Mouse (Mus musculus): ENCODE data around the gene Cdc42ep5.
"Not testable (repeated sequence)": the region's sequence is repeated elsewhere in the genome, so short reads cannot be mapped to it uniquely, and the experiment has no call there.

Cdc42ep5 gene

DNA sequence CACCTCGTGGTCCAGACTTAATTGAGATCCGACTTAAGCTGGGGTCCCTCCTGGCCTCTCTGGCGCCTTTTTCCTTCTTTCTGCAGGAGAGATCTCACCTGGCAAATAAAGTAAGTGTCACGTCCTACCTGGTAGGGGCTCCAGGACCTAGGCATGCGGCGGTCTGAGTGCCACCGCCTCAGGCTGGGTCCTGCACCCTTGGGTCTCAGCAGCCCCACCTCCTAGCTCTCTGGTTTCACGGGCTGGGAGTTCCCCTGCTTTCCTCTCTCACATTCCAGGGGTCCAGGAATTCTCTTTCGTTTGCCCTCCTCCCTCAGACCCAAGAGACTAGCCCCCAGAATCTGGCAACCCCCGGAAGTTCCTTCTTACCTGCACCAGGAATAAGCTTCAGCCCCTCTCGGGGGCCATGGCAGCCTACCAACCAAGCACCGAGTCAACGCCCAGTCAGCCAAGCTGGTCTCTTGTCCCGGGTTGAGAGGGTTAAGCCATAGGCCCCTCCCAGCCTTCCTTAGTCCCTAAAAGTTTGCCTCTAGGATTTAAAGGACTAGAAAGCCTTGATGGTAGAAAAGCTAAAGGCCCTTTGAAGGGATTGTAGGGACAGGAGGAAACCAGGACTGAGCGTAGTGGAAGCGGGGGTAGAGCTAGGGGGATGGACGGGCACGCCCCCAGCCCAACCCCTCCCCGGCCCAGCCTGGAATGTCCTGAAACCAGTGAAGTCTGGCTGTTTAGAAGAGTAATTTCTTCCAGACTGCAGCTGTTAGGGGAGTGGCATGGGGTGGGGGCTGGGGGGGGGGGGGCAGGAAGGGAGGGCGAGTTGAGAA lies at the start of gene Cdc42ep5:
TSS of gene Cdc42ep5 (minus strand) at position 771 of the 821 bp plus-strand sequence.
- DNase-seq = no peak

GRCm38 (mm10) chr7:4213436-4213835 lies 48.8 kb upstream of the Cdc42ep5 start:
- not testable (repeated sequence) for DNase-seq

DNA sequence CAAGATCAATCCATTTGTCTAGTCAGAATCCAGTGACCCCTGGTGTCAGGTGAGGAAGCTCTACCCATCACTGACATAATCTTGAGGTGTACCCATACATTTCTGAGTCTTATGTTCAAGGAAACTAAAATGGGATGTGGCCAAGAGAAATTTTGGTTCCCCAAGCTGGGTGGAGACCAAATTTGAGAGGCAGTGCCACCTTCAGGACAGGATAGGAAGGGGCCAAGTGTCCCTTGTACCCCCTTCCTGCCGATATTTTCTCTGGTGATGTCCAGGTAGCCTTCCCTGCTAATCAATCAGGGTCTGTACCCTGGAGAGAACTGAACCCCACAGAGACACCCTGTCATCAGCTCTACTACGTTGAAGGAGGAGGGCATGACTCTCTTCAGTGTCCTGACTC lies 44.0 kb upstream of the Cdc42ep5 start:
- no peak for DNase-seq

DNA sequence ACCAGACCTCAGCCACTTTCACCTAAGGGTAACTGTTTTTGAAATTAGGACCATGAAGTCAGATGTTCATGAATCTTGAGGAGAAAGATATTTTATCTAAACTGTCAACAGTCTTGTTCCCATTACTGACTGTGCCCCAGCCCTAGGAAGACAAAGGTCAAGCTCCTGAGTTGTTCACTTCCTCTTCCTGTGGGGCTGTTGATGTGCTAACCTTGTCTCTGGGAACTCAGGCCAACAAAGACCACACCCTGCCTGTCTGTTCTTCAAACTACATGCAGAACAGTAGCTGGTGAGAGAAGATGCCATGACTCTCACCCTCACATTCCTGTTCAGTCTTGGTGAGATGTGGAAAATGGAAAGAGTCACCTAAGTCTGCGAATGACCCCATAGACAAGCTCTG lies 42.5 kb upstream of the Cdc42ep5 start:
- DNase-seq = no peak

DNA sequence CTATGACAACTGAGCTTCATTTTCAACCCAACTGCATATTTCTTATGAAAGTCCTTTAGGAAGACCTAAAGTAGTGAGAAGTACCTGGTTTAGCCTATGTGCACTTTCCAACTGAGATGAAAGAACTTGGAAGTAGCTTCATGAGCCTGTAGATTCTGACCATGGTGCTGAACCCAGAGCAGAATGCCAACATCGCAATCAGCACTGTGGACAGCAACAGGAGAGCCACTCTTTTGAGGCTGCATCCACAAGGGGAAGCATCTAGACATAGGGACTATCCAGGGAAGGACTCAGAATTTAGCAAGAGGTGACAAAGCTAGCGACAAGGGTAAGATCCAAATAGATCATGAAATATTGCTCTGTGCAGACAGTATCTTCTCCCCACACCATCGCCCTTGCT lies 13.8 kb upstream of the Cdc42ep5 start:
- DNase-seq = no peak

DNA sequence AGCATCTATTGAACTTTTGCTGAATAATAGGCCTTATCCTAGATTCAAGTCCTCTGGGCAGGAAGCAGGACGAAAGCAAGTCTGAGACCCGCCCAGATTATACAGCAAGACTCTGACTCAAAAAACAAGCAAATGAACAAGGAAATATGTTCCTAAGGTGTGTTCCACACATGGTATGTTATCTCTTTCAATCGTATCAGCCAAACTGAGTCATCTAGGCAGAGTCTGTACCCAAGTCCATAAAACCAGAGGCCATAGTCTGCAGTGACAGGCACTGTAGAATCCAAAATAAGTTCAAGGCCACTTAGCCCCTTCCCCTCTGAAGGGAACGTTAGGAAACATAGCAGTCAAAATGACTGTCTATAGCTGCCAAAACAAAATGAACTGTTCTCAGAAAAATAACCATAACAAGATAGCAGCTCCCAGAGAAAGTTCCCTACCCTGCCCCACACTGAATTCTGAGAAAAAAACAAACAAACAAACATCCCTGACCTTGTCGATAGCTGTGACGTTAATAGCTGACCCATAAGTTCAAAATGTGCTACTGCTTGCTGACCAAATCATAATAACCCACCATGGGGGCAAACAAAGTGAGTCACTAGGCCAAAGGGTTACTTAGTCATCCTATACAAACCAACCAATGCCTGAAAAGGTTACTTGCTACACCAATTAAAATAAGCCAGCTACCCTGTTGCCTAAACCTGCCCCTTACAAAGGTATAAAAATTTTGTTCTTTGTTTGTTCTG lies 5.7 kb upstream of the Cdc42ep5 start:
- no peak for DNase-seq

DNA sequence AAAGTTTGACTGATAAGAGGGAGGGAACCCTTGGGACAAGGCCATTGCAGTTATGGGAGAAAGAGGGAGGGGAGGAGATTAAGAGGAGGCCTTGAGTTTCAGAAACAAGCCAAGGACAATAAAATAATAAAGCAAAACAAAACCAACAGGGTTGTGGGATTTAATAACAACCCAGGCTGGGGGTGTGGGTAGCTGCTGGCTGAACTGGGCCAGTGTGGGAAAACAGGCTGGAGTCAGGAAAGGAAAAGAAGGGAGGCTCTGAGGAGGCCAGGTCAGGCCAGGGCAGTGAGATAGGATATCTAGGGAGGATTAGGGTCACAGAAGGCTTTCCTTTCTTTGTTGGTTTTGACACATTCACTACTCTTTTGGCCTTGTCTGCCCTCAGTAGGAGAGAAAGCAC lies 2.4 kb upstream of the Cdc42ep5 start:
- no peak for DNase-seq

DNA sequence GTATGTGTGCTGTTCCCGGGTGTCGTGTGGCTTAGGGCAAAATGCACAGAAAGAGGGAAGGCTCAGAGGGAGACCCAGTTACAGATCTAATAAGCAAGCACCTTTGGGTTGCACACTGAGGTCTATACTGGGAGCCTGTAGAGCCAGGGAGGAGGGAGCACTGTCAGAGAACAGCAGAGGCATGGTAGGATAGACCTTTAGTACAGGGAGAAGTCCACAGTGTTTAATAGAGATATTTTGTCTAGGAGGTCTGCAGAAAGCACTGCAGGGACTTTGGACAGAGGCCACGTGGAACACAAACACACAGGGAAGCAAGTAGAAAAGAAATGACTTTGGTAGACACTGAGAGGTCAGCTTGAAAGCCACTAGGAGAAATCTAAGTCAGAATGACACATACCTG lies 626 bp upstream of the Cdc42ep5 start:
- DNase-seq = no peak

DNA sequence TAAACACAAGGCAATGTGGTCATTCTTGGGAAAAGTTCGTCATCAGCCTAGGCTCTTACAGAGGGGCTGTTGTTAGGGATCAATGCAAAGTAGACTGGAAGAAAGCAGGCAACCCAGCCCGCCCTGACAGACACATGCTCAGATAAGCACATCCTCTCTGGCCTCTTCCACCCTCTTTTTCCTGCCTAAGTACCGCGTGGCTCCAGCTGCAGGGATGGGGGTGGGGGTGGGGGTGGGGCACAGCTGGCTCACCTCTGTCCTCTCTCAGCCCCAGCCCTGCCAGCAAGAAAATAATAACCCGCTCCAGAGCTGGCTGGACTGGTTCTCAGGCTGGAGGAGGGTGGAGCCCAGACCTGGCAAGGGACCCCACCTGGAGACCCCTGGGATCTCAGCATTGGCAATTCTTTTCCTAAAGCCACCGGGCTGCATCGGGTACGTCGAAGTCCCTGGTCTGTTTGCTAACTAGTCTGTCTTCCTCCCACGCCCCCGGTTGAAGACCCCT lies 1.0 kb downstream of the Cdc42ep5 start:
- no peak for DNase-seq

DNA sequence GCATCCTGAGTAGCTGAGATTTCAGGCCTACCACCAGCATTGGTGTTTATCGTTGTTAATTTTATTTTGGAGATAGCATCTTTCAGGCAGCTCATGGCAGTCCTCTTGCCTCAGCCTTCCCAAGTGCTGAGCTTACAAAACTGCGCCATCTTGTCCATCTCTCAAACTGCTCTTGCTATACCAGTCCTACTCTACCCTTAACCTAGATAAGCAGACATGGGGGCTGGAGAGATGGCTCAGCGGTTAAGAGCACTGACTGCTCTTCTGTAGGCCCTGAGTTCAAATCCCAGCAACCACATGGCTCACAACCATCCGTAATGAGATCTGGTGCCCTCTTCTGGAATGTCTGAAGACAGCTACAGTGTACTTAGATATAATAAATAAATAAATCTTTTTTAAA lies 3.1 kb downstream of the Cdc42ep5 start:
- DNase-seq = not testable (repeated sequence)

GRCm38 (mm10) chr7:4154976-4155375 lies 9.7 kb downstream of the Cdc42ep5 start:
- DNase-seq = peak; percentile 10

GRCm38 (mm10) chr7:4154356-4154755 lies 10.3 kb downstream of the Cdc42ep5 start:
- peak; percentile 7 for DNase-seq

GRCm38 (mm10) chr7:4151241-4151640 lies 13.4 kb downstream of the Cdc42ep5 start:
- no peak for DNase-seq

GRCm38 (mm10) chr7:4150811-4151221 lies 13.8 kb downstream of the Cdc42ep5 start:
- DNase-seq = peak; percentile 92

- peak; percentile 82 for DNase-seq
These were observed 14.6 kb downstream of the Cdc42ep5 start, which contains the start of gene Leng9 for GRCm38 (mm10) chr7:4150059-4150541. TSS of gene Leng9 (minus strand) at chr7:4150374.

DNA sequence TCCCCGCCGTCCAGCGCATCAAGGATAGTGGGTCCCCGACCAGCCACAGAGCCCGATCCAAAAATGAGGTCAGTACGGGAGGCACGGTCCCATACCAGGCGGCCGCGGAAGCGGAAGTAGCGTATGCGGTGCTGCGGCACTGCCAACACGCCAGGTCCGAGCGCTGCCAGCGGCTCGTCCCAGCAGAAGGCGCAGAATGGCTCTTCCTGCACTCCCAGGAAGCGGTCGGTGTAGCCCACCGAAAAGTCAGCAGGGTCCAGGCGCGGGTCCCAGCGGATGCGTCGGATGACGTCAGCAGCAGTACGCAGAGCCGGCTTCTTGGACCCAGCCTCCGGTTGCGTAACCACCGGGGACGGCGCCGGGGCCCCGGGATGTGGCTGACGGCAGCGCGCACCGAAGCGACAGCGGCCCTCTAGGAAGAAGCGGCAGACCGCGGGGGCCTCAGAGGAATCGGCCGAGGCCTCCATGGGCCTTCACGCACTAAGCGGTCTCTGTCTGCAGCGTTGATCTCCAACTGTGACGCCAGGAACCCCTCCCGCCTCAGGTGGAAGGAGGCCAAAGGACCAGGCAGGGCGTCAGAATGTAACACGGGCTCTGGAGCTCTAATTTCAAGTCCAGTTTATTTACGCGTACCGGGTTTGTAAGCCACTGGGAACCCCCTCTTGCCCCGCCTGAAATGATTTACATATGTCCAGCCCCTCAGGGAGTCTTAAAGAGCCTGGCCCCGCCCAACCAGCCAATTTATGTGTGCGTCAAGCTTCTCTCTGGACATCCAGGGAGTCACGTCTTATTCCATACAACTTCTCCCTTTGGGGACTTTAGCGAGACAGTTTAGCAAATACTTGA lies 15.2 kb downstream of the Cdc42ep5 start:
- peak; percentile 90 for DNase-seq

- peak; percentile 64 for DNase-seq
These were observed 16.1 kb downstream of the Cdc42ep5 start for GRCm38 (mm10) chr7:4148341-4149208.

DNA sequence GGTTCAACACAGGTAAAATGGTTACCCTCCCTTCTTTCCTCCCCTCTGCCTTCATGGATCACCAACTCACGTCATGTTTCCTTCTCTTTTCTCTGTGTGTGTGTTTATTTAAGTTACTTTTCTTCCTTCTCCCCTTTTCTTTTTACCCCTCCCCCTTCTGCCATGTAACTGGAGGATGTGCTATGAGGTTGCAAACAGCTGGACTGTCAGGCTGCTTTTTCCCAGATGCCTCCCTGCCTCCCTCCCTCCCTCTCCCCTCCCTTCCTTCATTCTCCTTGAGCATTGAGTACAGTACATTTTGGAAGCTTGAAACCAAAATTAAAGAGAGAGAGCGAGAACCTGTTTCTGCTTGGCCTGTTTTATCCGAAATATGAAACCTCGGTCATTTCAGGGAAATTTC lies 16.8 kb downstream of the Cdc42ep5 start:
- peak; percentile 47 for DNase-seq

DNA sequence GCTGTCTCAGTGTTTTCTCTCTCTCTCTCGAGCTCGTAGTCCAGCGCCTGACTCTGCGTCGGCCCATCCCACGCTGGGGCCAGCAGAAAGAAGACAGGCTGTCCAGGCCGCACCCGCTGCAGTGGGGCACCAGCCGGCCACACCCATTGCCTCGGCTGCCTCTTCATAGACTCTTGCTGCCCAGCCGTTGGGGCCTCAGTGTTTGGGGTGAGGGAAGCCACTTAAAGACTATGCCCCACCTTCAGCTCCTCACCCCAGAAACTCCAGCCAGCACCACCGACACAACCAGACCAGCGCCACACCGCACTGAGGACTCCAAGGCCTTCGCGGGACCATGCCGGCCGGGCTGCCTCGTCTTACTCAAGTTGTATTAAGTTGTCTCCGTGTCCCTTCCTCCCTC lies 17.3 kb downstream of the Cdc42ep5 start:
- peak; percentile 62 for DNase-seq

DNA sequence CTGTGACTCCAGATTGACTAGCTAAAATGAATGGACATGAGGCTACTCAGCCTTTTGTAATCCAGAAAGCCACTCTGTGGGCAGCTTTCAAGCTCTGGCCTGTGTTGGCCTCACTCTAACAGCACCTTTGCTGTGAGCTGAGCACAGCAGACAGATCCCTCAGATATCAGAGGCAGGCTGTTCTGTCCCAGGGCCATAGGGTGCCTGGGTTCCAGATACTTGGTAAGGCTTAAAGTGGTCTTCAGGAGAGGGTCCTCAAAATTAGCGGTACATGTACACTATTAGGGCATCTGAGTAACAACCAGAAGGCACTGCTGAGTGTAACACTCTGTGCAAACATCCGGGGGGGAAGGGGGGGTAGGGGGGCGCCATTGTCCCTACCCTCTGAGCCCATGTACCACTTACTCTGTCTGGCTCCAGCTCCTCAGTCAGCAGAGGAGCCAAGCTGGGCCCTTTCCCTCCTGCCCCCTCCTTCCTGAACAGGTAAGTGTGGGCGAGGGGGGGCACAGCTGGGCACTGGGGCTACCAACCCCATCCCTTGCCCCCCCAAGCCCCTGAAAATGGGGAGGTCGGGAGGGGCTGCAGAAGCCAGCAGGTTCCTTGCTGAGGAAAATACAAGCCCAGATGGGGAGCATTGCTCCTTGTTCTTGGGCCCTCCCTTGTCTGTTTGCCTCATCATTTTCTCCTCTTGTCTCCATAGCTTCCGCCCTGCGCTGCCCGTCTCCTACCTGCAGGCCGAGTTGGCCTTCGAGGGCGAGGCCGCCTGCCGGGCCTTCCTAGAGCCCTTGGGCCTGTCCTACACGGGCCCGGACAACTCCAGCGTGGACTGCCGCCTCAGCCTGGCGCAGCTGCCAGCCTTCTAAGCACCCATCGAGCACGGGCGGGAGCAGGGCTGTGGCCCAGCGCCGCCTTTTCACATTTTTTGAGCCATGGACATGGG lies 18.1 kb downstream of the Cdc42ep5 start:
- peak; percentile 65 for DNase-seq
